Mouse (Mus musculus) mouse trophoblast stem cell (cell line): ENCODE results near the gene Rprd1b.

ENCODE experiments used
- in situ Hi-C, 2 experiments: fragments of 300-500 bp; cut with MseI, MboI; formaldehyde crosslinking; loops; 2 replicates in 1 of 2; 3 replicates in 1 of 2; pipeline ENCODE4 v1.15.1; 2025

Rprd1b gene

DNA sequence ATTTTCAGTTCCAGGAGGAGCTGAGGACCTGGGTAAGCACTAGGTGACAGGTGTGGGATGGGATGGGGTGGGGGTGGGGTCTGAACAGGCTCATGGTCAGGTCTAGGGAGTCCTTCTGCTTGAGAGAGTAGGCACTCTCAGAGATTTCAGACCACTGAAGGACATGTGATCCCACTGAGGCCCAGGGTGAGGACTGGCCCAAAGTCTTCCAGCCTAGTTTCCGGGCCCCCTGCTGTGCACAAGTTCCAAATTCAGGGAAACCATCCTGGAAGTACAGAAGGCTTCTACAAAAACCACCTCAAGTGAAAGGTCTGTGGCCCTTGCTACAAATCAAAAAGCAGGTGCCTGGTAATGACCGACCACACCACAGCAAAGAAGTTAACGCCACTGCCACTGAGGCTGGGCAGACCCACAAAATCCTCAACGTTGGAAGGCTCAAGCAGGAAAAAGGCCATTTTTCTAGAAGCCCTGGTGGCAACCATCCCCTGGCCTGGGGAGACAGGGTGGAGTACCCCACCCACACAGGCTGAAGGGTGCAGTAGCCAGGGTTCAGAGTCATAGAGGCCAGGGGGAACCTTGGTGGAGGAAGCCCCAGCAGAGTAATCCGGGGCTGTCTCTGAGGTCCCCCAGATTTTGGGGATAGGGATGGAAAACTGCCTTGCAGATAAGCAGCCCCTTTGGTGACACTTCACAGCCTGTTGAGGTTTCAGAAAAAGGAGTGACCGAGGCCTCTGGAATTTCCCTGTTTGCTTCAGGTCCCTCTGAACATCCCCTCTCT, 116.6 kb downstream of the Rprd1b start:
- in situ Hi-C loops, result no loop called here

DNA sequence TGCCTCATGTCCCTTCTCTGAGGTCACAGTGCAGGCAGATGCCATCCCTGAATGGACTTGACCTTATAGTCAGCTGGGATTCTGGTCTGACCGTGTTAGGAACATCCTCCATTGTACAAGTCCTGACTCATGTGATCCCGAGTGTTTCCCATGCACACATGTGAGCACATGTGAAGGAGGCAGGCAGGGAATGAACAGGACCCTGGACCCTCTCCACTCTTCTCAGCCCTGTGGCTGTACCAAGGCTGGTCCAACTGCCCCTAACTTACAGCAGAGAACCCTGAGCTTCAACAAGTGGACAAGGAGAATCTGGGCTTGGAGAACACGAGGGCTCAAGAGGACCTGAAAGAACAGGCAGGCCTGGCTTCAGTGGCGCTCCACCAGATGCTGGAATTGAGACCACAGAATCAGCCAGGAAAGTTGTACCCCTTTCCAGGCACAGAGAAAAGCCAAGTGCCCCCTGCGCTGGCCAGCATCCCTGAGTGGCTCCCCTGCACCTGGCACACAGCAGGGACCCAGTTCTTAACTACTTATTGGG, 117.3 kb downstream of the Rprd1b start:
- in situ Hi-C loops, result no loop called here

DNA sequence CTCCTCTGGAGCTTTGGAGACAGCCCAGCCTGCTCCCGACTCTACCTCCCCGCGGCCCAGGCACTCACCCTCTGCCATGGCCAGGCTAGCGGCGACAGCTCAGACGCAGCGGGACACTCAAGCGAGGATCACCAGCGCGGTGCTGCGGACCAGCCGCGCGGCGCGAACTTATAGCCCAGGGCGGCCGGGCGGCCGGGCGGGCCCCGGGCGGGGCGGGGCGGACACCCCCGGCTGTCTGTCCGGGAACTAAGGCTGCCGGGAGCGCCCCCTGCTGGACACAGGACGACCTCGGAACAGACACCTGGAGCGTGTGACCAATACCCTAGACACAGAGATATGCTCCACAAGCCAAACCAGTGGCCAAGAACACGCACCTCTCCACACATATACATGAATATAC, 117.9 kb downstream of the Rprd1b start, which contains the start of gene Tgm2:
Tgm2 (minus strand) TSS at position 214 of the 400 bp plus-strand sequence.
- in situ Hi-C loops, result no loop called here

DNA sequence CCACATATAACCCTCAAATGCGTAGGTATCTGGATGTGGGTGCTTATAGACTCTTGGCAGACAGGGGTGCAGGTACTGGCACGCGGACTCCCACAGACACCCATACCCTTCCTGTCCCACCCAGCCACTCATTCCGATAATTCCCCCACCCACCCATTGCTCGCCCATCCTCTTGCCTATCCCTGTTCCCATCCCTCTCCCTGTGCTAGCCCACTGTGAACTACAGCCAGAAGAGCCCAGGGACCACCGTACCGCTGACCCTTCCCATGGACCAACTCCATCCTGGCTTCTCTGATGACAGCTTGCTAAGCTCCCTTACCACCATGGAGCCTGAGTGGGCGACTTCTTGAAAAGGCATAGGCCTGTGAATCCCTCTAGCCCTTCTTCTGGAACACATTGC, 118.7 kb downstream of the Rprd1b start:
- in situ Hi-C loops, result no loop called here

DNA sequence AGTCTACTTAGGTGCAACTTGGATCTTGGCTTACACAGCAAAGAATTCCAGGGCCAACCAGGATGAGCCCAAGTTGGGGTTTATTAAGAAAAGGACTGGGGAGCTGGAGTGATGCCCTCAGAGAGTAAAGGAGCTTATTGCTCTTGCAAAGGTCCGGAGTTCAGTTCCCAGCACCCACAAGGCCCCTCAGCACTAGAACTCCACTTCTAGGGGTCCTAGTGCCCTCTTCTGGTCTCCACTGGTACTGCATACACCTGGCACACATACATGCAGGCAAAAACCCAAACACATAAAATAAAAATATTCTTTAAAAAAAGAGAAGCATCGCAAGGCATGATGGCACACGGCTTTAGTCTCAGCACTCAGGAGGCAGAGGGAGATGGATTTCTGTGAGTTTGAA, 122.8 kb downstream of the Rprd1b start:
- in situ Hi-C loops, result no loop called here

DNA sequence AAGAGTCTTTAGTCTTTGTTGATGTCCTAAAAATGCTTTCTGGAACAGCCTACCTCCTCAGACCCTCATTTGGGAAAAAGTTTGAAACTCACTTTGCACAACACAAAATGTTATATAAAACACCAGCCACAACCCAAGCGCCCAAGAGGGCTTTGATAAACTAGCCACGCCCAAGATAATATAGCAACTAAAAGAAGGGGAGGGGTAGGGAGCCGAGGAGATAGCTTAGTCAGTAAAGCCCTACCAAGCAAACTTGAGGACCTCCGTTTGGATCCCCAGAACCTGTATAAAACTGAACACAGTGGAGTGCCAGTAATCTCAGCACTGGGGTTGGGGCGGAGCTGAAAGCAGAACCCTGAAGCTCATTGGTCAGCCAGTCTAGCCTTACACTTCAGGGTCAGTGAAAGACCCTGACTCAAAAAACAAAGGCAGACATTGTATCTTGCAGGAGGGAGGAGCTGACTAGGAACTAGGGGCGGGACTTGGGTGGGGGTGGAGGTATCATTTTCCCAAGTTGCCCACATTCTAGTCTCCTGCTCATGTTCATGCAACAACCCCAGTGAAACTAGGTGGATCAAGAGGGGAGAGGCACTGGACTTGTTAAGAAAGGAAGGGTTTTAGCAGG, 124.5 kb downstream of the Rprd1b start:
- in situ Hi-C loops, result no loop called here

DNA sequence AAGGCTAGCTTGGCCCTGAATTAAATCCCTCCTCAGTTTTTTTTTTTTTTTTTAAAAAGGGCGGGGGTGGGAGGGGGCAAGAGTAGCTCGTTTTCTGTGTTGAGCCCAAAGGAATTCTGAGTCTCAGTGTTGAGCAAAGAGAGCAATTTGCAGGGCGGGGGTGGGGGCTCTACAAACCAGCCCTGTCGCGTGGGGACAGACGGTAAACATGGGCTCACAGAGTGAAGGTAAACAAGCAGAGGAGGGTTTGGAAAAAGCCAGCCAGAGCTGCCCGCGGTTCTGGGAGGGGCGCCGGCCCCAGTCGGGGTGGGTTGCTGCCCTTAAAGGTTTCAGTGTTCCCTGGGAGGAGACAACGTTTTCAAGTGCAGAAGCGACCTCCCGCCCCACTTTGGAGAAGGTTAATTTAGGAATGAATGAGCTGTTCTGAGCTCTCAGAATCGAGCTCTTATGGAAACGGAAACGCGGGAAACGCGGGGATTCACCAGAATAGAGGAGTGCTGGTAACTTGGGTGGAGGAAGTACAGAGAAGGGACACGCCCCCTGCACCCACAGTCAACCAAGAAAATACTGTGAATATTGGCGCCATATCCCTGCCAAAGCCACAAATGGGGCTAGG, 125.5 kb downstream of the Rprd1b start:
- in situ Hi-C loops, result no loop called here

DNA sequence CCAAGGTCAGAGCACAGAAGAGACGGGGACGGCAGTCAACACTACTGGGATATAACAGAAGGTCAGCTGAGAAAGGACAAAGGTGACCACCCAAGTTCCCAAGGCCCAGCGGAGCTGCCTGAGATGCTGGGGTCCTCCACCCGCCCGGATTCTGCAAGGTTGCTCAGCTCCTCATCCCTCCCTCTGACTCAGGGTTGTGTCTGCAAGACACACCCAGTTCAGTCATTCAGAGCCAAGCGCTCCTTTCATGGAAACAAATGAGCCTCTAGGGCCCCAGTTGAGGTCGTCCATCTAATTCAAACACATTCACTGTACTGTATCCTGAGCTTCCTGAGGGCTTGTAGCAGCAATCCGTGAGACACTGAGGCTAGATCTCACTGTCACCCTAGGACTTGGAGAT, 126.3 kb downstream of the Rprd1b start:
- in situ Hi-C loops, result no loop called here

DNA sequence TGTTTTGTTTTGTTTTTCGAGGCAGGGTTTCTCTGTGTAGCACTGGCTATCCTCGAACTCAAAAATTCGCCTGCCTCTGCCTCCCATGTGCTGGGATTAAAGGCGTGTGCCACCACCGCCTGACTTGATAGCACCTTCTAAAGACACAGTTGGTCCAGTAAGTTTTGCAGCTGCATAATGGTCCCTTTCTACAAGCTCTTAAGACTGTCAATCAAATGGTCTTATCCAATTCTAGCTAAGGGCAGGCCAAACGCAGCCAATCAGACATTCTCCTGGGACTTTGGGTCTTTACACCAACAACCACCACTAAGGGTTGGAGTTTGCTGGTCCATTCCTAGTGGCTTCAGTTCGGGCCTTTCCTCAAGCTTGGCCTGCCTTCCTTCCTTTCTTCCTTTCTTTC, 126.8 kb downstream of the Rprd1b start:
- in situ Hi-C loops, result no loop called here

DNA sequence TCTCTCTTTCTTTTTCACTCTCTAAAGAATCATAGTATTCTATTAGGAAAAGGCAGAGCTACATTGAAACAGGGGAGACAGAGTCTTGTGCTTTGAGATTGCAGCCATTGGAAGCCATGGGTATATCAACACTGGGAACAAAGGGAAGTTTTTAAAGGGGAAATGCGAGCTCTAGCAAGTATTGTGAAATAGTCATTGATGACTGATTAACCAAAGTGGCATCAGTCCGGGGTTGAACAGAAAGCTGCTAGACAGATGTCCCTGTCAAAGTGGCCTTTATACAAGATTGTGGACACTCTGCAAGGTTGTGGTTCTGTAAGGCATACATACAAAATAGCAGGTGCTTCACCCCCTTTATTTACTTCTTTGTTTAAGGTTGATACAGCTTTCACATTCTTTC, 127.3 kb downstream of the Rprd1b start:
- in situ Hi-C loops, result no loop called here

DNA sequence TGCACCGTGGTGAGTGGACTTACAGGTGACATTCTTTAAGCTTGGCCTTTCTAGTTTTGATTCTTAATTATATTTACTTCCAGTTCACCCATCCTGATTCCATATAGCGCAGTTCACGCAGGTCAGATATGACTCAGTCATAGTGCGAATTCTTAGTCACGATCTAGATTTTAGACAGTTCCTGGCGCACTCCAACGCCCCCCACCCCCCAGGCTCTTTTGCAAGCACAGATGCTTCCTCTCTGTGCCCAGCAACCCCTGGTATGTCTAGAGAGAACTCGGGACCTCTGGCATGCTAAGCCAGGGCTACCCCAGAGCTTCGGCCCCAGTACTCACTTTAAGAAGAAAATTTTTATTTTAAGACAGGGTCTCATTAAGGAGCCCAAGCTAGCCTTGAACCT, 128.2 kb downstream of the Rprd1b start:
- in situ Hi-C loops, result no loop called here

DNA sequence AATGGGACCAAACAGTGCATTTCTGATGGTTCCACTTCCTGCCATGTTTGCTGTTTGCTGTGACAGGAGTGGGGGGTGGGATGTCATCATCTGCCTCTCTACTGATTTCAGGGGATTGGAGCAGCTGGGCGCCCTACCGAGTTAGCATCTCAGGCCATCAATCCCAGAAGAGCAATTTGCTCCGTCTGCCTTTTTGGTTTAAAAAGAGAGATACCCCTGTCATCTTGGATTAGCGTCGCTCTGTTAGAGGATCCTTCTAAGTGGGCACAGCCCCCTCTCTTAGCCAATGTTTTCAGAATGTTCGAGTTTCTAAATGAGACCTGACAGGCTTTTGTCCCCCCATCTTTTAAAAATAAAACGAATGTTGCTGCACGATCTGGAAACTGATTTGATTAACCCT, 129.4 kb downstream of the Rprd1b start:
- in situ Hi-C loops, result no loop called here

DNA sequence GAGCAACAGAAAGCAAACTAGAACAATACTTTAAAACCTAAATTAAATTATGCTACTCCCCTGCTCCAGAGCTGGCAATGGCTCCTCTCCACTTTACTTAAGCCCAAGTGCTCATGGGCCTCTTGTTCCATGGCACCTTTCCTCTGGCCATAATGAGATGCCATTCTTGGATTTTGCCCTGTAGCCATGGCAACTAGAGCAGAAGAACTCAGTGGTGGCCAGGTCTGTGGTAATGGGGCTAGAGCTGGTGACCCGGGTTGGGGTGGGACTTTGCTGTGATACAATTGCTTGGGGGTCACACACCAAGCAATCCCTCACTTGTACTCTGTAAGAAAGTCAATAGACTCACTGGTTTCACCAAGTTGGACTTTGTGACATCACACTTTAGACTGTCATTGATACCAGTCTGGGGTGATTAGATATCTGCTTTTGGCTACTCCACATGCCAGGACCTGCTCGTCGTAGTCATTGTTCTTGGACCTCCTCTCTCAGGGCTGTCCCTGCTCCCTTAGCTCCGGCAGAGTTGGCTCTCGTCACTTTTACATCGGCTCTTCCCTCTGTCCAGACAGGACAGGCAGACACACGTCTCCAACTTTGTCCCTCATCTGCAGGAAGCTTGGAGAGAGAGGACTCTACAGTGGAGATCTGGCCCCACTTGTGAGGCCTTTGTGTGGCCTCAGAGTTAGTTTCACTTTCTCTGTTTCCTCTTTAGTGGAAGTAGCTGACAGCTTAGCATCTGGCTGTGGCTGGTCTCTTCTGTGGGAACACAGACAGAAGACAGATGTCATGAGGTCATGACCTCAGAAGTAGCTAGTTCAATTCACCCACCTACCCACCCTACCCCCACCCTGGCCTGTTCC, 131.3 kb downstream of the Rprd1b start:
- in situ Hi-C loops, result no loop called here

DNA sequence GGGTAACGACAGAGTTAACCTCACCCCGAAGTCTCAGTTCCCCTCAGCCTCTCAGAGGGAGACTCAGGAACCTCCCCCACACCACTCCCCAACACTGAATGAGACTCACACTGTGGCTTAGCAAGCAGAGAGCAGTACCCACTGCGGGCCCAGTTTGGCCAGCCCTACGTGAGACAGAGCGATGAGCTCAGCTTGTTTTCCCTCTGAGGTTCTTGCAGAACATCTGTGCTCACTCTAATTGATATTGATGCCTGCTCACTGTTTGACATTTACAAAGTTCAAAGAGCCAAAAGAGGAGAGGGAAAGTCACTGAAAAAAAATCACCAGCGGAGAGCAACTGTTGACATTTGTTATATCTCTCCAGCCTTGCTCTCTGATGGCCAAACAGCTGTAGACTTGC, 133.5 kb downstream of the Rprd1b start:
- in situ Hi-C loops, result no loop called here

DNA sequence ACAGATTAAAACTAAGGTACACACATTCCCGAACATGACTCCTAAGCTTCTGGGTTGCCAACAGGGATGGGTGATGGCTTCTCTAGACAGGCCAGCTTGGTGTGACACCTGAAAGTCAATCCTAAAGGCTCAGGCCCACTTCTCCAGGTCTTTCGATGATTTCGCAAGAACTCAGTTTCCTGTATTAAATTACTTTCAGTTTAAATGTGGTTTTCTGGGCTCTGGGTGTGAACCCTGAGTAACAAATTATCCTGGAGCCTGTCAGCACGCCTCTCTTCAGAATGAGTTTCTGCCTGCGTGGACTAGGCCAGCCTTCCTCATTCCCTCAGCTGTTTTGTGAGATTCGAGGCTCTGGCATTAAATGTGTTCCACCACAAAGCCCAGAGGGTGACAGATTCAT, 134.7 kb downstream of the Rprd1b start:
- in situ Hi-C loops, result no loop called here

DNA sequence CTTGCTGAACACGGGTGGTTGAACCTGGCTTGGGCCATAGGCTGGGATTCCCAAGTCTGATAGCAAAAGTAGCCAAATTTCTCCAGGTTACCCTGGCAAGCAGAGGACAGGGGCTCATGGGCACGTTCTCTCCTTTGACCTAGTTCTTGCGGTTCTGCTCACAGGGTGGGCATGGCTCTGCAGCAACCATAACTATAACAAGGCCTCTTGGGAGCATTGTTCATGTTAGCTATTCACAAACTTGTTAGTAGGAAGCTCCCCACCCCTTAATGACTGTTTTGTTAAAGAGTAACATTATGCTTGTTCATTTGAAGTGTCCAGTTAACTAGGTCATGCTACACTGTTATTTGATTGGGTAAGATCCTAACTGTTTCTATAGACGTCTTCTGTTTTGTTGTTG, 137.5 kb downstream of the Rprd1b start:
- in situ Hi-C loops, result no loop called here

DNA sequence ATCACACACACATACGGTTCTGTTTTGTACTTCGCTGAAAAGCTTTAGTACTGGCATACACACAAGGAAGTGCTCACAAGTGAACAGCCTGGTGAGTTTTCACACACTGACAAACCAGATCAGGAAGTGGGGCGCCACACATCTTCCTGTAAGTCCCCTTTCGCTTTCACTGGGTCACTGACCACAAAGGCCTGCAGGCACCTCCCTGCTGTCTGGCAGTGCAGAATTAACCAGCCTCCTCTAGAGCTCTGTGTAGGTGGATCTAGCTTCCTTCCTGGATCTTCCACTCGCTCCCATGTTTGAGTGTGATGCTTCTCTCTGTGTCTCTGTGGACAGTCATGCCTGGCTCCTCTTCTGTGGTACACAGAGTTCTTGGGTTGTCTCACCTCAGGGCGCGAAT, 138.3 kb downstream of the Rprd1b start:
- in situ Hi-C loops, result no loop called here

DNA sequence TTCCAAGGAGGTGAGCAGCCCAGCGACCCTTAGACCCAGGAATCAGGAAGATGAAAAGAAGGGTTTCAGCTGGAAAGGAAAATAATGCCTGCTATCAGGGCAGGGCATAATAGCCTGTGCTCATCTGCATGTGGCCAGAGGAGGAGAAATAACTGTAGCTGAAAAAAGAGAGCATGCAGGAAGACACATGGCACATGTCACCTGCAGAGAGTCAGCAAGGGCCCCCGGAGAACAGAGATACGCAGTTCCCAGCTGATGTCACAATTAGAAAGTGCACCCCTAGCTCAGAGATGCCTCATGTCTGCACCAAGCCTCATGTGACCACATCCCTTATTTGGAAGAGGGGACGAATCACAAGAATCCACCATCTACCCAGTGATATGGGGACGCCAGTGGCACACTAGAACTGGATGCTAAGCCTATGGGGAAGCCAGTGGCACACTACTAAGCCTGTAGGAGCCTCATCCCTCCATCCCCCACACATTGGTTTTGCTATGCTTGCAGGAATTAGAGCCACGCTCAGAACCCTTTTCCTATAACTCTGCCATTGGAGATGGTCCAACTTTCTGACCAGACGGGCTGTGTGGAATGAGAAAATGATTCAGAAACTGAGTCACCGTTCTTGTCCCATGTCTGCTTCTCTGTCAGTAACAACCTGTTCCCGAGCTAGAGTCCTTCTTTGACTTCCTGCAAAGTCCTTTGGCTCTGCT, 139.4 kb downstream of the Rprd1b start:
- in situ Hi-C loops, result no loop called here

DNA sequence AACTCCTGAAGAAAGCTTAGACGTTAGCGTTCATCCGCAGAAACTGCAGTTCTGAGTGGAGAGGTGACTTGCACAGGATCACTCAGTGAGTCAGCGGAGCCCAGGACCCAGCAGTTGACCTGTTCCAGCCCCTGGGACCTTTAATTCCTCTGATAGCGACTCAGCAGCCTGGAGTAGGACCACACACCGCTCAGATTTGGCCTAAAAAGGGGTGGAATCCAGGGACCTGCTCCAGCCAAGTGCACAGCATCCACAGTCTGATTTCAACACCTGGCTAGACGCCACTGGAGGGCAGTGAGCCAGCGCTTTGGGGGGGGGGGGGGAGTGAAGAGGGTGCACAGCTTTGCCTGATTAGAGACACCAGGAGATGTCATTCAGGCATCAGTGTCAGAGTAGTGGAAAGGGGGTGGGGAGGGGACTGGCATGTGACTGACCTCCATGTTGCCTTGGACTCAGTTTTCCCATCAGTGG, 140.5 kb downstream of the Rprd1b start:
- in situ Hi-C loops, result no loop called here

DNA sequence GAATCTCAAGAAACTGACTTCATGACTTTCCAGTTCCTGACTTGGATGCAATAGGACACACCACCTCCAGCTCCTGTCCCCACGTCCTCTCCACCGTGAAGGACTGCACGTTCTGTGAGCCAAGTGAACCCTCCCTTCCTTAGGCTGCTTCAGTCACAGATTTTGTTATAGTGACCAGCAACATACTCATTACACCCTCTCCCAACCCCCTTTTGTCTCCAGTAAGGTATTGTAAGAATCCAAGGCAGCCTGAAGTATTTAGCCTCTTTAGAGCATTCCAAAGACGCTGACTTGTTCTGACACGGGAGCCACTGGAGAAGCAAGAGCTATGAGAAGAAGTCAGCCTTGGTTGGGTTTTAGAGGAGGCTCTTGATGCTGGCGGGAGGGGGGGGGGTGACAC, 141.1 kb downstream of the Rprd1b start:
- in situ Hi-C loops, result no loop called here

DNA sequence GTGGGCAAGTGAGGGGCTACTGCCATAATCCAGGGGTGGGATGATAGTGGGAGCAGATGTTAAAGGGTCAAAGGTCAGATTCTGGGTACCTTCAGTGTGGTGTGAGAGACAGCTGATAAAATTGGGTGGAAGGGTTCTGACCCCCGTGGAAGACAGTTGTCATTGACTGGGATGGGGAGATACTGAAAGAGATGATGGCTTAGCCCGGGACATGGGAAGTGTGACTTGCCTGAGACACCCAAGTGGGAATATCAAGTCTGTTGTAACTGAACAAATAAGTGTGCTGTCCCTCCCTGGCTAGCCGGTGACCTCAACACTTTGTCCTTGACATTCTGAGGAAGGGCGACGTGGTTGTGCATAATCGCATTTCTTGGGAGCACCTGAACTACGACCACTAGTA, 141.5 kb downstream of the Rprd1b start:
- in situ Hi-C loops, result no loop called here
